Mouse (Mus musculus): ENCODE results near the gene Epb41l2. TPM values are rescaled to one million over a fixed set of nuclear protein-coding genes. Genes with fewer than 3 reads are reported as not detected.
A peak's percentile ranks its signal among the peaks of the same experiment; 100 is the strongest.

Epb41l2 gene
- 77.6 to 105 TPM (median 100 TPM) in 3 replicates for total RNA-seq (2017)

DNA sequence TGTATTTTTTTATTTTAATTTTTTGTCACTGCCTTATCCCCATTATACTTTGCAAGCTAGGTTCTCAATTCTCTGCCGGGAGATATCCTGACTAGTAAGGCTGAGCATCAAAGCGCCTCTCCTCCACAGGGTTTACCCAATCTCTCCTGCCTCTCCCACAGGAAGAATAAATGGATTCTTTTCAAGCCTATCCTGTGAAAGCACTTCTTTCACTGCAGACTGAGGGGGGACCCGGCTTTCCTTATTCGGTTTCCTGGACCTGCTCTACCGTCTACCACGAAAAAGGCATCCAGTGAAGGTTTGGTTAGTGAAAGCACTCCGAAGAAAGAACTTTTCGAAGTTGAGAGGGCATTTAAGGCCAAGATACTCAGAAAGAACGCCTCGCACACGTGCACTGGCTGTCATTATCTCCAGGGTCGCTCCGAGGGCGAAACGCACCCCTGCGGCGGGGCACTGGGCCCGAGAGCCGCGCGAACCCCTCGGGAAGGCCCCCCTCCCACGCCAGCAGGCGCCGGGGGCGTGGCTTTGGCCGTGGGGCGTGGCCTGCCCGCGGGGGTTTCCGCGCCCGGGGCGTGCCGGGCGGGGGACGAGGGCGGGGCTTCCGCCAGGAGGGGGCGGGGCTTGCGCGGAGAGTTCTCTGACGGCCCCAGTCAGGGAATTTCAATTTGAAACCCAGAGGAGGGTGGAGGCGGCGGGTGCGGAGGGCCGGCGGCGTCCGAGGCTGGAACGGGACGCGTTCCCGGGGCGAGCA, at the start of gene Epb41l2:
TSS of gene Epb41l2 (plus strand) at position 591 of the 751 bp plus-strand sequence.
- peak; percentile 74 for ATAC-seq (replicated peaks; ENCODE audit: insufficient number of reproducible peaks, low FRiP score, low TSS enrichment, poor library complexity, severe bottlenecking)

GRCm38 (mm10) chr10:25309996-25310395, 49.6 kb upstream of the Epb41l2 start:
- no peak for ATAC-seq (replicated peaks; ENCODE audit: insufficient number of reproducible peaks, low FRiP score, low TSS enrichment, poor library complexity, severe bottlenecking)

DNA sequence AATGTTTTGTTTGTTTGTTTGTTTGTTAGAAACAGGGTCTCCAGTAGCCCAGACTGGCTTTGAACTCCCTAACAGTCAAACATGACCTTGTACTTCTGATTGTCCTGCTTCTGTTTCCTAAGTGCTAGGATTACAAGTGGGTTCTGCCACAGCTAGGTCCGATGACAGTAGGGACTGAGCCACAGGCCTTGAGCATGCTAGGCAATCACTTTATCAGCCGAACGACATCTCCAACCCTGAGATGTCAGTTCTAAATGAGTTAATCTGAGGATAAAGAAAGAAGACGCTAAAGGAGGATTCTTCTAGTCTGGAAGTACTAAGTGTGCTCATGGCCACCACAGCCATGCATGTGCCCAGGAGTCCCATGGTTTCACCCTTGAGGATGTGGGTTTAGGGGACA, 48.9 kb upstream of the Epb41l2 start:
- ATAC-seq (replicated peaks; ENCODE audit: insufficient number of reproducible peaks, low FRiP score, low TSS enrichment, poor library complexity, severe bottlenecking), result no peak

GRCm38 (mm10) chr10:25311554-25312212, 47.9 kb upstream of the Epb41l2 start:
- peak; percentile 75 for ATAC-seq (replicated peaks; ENCODE audit: insufficient number of reproducible peaks, low FRiP score, low TSS enrichment, poor library complexity, severe bottlenecking)

DNA sequence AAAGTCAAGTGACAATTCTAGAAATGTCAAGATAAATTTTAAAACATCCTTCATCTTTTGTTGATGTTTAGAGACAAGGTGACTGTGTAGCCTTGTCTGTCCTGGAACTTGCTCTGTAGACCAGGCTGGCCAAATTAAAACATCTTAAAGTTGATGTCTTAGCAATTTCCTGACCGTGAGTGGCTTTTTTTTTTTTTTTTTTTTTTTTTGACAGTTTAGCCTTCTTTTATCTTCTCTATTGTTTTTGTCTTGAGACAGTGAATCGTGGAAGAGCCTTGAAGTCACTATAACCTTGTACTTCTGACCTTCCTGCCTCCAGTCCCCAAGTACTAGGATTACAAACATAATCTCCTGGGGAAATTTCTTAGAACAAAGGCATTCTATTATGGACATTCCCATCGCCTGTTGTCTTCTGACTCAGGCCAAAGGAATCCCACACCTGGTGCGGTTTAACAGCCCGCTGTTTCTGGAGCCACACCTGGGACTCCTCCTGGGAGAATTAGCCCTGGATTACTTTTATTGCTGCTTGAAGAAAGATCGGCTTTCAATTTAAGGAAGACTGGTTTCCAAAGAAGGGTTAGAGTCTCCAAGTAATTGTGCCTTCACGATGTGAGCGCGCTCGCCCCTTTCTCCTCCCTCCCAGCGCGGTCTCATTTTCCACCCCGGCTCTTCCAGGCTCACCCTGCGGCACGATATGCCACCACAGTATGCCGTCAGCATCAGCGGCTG, 45.6 kb upstream of the Epb41l2 start:
- ATAC-seq (replicated peaks; ENCODE audit: insufficient number of reproducible peaks, low FRiP score, low TSS enrichment, poor library complexity, severe bottlenecking), result no peak

GRCm38 (mm10) chr10:25317665-25318064, 41.9 kb upstream of the Epb41l2 start:
- ATAC-seq (replicated peaks; ENCODE audit: insufficient number of reproducible peaks, low FRiP score, low TSS enrichment, poor library complexity, severe bottlenecking), result no peak

- peak; percentile 87 for ATAC-seq (replicated peaks; ENCODE audit: insufficient number of reproducible peaks, low FRiP score, low TSS enrichment, poor library complexity, severe bottlenecking)
Observed at GRCm38 (mm10) chr10:25318405-25318804, 41.2 kb upstream of the Epb41l2 start.

DNA sequence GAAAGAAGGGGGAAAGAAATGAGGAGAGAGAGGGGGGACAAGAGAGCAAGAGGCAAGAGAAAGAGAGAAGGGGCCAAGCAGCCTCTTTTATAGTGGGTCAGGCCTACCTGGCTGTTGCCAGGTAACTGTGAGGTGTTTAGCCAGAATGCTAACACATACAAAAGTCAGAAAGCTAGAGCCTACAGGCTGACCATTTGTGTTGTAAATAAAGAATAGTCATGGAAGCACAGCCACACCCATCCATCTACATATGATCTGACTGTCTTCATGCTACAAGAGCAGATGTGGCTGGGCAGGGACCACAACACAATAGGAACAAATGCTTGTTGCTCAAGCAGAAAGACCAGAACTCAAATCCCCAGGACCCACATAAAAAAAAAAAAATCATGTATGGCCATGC, 40.1 kb upstream of the Epb41l2 start:
- no peak for ATAC-seq (replicated peaks; ENCODE audit: insufficient number of reproducible peaks, low FRiP score, low TSS enrichment, poor library complexity, severe bottlenecking)

DNA sequence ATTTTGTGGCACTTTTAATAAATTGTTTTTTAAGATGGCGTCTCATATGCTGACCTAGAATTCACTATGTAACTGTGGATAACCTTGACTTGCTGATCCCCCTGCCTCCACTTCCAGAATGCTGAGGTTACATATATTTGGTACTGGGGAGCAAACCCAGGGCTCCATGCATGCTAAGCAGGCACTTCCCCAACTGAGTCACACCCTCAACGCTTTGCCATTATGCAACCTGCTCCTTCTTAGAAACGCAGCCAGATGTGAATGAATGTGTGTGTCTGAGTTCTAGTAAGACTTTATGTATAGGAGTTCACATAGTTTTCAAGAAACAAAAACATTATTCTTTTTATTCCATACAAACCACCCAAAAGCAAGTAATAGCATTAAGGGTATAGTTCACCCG, 38.4 kb upstream of the Epb41l2 start:
- ATAC-seq (replicated peaks; ENCODE audit: insufficient number of reproducible peaks, low FRiP score, low TSS enrichment, poor library complexity, severe bottlenecking), result peak; percentile 60; the same call in 1 of the 2 replicates

GRCm38 (mm10) chr10:25325690-25326089, 33.9 kb upstream of the Epb41l2 start:
- ATAC-seq (replicated peaks; ENCODE audit: insufficient number of reproducible peaks, low FRiP score, low TSS enrichment, poor library complexity, severe bottlenecking), result no peak

DNA sequence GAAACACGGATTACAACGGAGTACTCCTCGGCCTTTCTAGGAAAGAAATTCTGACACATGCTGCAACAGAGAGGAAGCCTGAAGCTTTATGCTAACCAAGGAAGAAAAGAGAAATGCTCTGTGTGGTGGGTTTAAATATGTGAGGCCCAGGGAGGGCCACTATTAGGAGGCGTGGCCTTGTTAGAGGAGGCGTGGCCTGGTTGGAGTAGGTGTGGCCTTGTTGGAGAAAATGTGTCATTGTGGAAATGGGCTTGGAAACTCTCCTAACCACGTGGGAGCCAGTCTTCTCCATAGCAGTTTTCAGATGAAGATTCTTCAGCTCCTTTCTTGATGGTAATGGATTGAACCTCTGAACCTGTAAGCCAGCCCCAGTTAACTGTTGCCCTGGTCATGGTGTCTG, 32.1 kb upstream of the Epb41l2 start:
- no peak for ATAC-seq (replicated peaks; ENCODE audit: insufficient number of reproducible peaks, low FRiP score, low TSS enrichment, poor library complexity, severe bottlenecking)

GRCm38 (mm10) chr10:25330094-25330493, 29.5 kb upstream of the Epb41l2 start:
- ATAC-seq (replicated peaks; ENCODE audit: insufficient number of reproducible peaks, low FRiP score, low TSS enrichment, poor library complexity, severe bottlenecking), result no peak

GRCm38 (mm10) chr10:25331321-25332049, 28.1 kb upstream of the Epb41l2 start:
- peak; percentile 96 for ATAC-seq (replicated peaks; ENCODE audit: insufficient number of reproducible peaks, low FRiP score, low TSS enrichment, poor library complexity, severe bottlenecking)

DNA sequence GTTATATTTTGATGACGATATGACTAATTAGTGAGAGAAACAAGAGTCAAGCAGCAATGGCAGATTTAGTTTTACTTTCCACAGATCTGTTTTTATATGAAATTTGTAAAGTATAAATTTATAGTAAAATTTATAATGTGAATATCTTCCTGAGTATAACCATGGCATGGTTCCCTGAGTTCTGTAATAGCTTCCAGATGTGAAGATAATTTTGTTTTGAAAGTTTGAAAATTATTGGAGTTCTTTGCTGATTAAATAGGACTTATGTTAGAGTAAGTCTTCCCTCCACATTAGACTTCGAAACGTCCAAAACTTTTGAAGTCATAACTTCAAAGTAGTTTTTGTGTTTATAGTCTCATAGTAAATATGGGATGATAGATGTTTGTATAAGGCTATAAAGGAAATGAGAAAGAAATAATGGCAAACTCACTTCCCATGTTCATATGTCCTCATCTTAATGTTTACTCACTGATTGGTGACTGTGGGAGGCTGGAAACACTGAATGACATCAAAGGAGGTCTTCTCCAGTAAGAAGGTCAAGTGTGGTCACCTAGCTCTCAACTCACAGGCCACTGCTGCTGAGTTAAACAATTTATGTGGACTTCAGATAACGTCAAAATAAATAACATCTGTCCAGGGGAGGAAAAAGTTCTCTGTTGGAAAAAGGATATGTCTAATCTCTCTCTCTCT, 26.1 kb upstream of the Epb41l2 start:
- ATAC-seq (replicated peaks; ENCODE audit: insufficient number of reproducible peaks, low FRiP score, low TSS enrichment, poor library complexity, severe bottlenecking), result no peak

GRCm38 (mm10) chr10:25340675-25341074, 18.9 kb upstream of the Epb41l2 start:
- ATAC-seq (replicated peaks; ENCODE audit: insufficient number of reproducible peaks, low FRiP score, low TSS enrichment, poor library complexity, severe bottlenecking), result no peak

DNA sequence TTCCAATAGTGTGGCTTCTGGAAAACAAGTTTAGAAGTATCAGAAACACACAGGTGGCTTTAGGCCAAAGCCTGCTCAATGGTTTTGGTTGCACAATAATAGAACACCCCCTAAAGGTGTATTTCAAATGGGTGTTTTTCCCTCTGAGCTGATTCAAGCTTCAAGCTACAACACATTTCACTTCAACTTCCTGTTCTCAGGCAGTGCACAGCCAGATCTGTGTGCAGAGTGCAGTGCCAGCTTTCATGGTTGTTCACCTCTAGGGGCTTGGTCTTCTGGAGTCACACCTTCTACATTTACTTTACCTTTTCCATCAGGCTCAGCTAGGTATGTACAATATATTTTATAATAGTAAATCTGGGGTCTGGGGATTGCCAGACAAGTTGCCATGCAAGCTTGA, 16.8 kb upstream of the Epb41l2 start:
- ATAC-seq (replicated peaks; ENCODE audit: insufficient number of reproducible peaks, low FRiP score, low TSS enrichment, poor library complexity, severe bottlenecking), result no peak

GRCm38 (mm10) chr10:25353941-25354340, 5.7 kb upstream of the Epb41l2 start:
- no peak for ATAC-seq (replicated peaks; ENCODE audit: insufficient number of reproducible peaks, low FRiP score, low TSS enrichment, poor library complexity, severe bottlenecking)

DNA sequence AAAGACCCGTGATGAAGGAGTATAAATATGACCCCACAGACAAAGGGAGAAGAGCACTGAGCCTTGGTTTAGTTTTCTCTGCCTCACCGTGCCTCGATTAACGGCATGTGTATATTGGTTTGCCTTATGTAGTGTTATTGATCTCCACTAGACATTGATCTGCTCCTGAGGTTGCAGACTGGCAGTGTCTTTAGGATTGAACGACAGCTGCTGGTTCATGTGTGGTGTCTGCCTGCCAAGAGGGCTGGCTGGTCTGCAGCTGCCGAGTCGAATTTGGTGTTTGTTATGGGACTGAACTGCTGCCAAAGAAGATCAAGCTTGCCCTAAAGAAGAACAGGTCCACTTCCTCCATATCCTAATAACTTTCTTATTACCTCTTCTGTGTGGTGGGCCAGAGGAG, 5.2 kb upstream of the Epb41l2 start:
- ATAC-seq (replicated peaks; ENCODE audit: insufficient number of reproducible peaks, low FRiP score, low TSS enrichment, poor library complexity, severe bottlenecking), result no peak
